Mouse (Mus musculus) urinary bladder, adult 18-20 months (tissue): ENCODE data around the gene Utp11.

Experiments
- DNase-seq, 2 experiments: peaks; one replicate each; pipeline ENCODE4 v3.0.0; 2022; ENCODE audit warnings: low spot score in 2 of 2, mixed read lengths in 2 of 2

Gene Utp11

GRCm38 (mm10) chr4:124632856-124633255 lies 60.5 kb downstream of the Utp11 start:
- no peak for DNase-seq

GRCm38 (mm10) chr4:124631456-124631855 lies 61.9 kb downstream of the Utp11 start:
- DNase-seq = no peak
